Mouse (Mus musculus): ENCODE results near the gene Pds5b. TPM values are rescaled to one million over a fixed set of nuclear protein-coding genes. Genes with fewer than 3 reads are reported as not detected.

Pds5b gene
- total RNA-seq, 2 experiments from 2014 or later, result 20.8 to 23.0 TPM

GRCm38 (mm10) chr5:150814111-150814990 lies 140.8 kb downstream of the Pds5b start:
- DNase-seq, result no peak
- no peak for TF ChIP-seq CTCF (IDR thresholded peaks at IDR 0.05)
- intact Hi-C loops (cut with DNase I), result loop anchor here (10.0 kb wide), 1 partner anchor 550 kb away; no protein-coding TSS in a partner anchor
- H3K27ac ChIP-seq, result no peak overlapping the region
- no peak overlapping the region for H3K4me3 ChIP-seq

DNA sequence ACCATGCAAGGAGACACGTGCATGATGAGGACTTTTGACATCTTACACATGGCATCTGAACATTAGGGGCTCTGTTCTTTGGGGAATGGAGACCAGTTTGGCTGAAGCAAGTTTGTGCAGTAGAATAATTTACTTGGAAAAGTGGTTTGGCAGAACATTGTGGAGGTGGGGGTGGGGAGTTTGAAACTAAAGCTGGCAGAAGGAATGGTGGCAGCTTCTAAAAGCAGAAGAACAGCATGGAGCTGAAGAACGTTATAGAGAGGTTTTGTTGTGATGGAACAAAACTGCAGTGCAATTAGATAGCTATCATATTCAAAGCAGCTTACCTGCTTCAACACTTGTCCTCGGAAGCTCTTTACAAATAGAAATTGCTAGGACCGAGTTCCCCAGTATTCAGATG lies 141.9 kb downstream of the Pds5b start:
- Histone ChIP-seq H3K4me3 (no peak overlapping the region), H3K27ac (no peak overlapping the region)
- no peak for TF ChIP-seq CTCF (IDR thresholded peaks at IDR 0.05)
- no peak for DNase-seq
- intact Hi-C loops (cut with DNase I), result loop anchor here (10.0 kb wide), 1 partner anchor 549 kb away; no protein-coding TSS in a partner anchor

GRCm38 (mm10) chr5:150816775-150817174 lies 143.2 kb downstream of the Pds5b start:
- Histone ChIP-seq H3K27ac (no peak overlapping the region), H3K4me3 (no peak overlapping the region)
- DNase-seq, result no peak
- intact Hi-C loops (cut with DNase I), result loop anchor here (10.0 kb wide), 1 partner anchor 548 kb away; no protein-coding TSS in a partner anchor
- no peak for TF ChIP-seq CTCF (IDR thresholded peaks at IDR 0.05)

- Histone ChIP-seq H3K4me3 (no peak overlapping the region), H3K27ac (no peak overlapping the region)
- no peak for DNase-seq
- TF ChIP-seq CTCF (IDR thresholded peaks at IDR 0.05), result no peak
- intact Hi-C loops (cut with DNase I), result loop anchor here (10.0 kb wide), 1 partner anchor 547 kb away; no protein-coding TSS in a partner anchor
Observed at GRCm38 (mm10) chr5:150818041-150818440, 144.5 kb downstream of the Pds5b start.

GRCm38 (mm10) chr5:150818886-150819285 lies 145.3 kb downstream of the Pds5b start:
- no peak overlapping the region for H3K4me3 ChIP-seq
- no peak for DNase-seq
- no peak overlapping the region for H3K27ac ChIP-seq
- TF ChIP-seq CTCF (IDR thresholded peaks at IDR 0.05), result no peak
- intact Hi-C loops (cut with DNase I), result loop anchor here (10.0 kb wide), 1 partner anchor 546 kb away; no protein-coding TSS in a partner anchor

- TF ChIP-seq CTCF (IDR thresholded peaks at IDR 0.05), result no peak
- no peak overlapping the region for H3K4me3 ChIP-seq
- intact Hi-C loops (cut with DNase I), result loop anchor here (10.0 kb wide), 1 partner anchor 545 kb away; no protein-coding TSS in a partner anchor
- no peak overlapping the region for H3K27ac ChIP-seq
- no peak for DNase-seq
Observed at GRCm38 (mm10) chr5:150819520-150819919, 146.0 kb downstream of the Pds5b start.

- no peak for DNase-seq
- no peak overlapping the region for H3K4me3 ChIP-seq
- intact Hi-C loops (cut with DNase I), result no loop called here
- H3K27ac ChIP-seq, result no peak overlapping the region
- no peak for TF ChIP-seq CTCF (IDR thresholded peaks at IDR 0.05)
Observed at GRCm38 (mm10) chr5:150821152-150821551, 147.6 kb downstream of the Pds5b start.

DNA sequence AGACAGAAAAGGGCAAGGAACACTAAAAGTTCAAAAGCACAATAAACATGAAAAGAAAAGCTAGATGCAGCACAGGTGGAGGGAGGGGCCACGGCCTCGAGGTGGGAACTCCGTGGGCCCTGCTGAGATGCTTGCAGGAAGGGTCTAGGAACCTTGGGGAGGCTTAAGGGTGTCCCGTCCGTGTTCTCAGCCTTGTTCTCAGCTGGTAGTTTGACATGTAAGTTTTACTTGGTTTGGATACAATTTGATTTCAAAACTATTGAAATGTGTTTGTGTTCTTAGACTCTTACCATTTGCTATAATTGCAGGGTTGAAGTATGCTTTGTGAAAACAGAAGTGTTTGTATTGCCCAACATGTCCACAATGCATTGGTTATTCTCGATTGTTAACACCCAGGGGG lies 149.2 kb downstream of the Pds5b start:
- Histone ChIP-seq H3K27ac (no peak overlapping the region), H3K4me3 (no peak overlapping the region)
- TF ChIP-seq CTCF (IDR thresholded peaks at IDR 0.05), result no peak
- DNase-seq, result no peak
- intact Hi-C loops (cut with DNase I), result no loop called here

GRCm38 (mm10) chr5:150823361-150823760 lies 149.8 kb downstream of the Pds5b start:
- H3K4me3 ChIP-seq, result no peak overlapping the region
- no peak for DNase-seq
- H3K27ac ChIP-seq, result no peak overlapping the region
- TF ChIP-seq CTCF (IDR thresholded peaks at IDR 0.05), result no peak
- intact Hi-C loops (cut with DNase I), result no loop called here

DNA sequence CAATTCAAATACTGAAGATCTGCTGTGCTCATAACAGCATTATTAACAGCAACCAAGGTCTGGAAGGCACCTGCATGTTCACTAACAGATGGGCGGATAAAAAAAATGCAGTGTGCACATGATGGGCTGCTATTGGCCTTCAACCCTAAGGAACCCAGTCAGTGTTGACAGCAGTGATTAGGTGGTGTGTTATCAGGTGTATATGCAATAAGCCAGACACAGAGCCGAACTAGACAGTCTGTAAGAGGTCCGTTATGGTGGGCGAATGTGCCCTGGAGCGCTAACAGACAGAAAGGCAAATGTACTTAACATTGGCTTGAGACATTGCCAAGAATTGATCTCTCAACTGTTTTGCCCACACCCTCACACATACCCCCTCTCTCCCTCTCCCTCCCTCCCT lies 156.0 kb downstream of the Pds5b start:
- Histone ChIP-seq H3K4me3 (no peak overlapping the region), H3K27ac (no peak overlapping the region)
- TF ChIP-seq CTCF (IDR thresholded peaks at IDR 0.05), result no peak
- intact Hi-C loops (cut with DNase I), result no loop called here
- DNase-seq, result no peak

GRCm38 (mm10) chr5:150830718-150831117 lies 157.2 kb downstream of the Pds5b start:
- Histone ChIP-seq H3K4me3 (no peak overlapping the region), H3K27ac (peak overlapping the region; percentile 65)
- DNase-seq, result peak; percentile 43
- intact Hi-C loops (cut with DNase I), result no loop called here
- TF ChIP-seq CTCF (IDR thresholded peaks at IDR 0.05), result no peak

- no peak for DNase-seq
- no peak overlapping the region for H3K4me3 ChIP-seq
- no peak overlapping the region for H3K27ac ChIP-seq
- no peak for TF ChIP-seq CTCF (IDR thresholded peaks at IDR 0.05)
- intact Hi-C loops (cut with DNase I), result no loop called here
Observed at GRCm38 (mm10) chr5:150836782-150837181, 163.2 kb downstream of the Pds5b start.

All from gastrocnemius, adult 2 months (tissue).